8 mouse cellular contexts compared by ENCODE assay signal in the genomic region with DNA sequence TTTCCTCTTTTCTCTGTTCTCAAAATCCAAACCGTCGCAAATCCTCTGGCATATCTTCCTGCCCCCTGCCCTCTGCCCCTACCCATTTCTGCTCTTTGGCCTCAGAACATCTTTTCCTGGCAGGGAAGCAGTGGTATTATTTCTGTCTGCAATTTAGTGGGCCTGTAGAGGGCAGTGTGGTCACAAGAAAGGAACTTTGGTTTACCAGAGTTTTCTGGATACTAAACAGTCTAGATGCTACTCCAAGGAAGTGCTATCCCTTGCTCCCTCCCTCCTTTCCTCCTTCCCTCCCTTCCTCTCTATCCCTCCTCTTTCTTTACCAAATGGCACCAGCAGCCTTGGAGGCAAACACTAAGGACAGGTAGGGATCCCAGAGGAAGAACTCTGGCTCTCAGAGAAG.
DNase-seq lines count a peak whose midpoint lies in the region; ATAC-seq and TF ChIP-seq lines count a peak whose summit lies in the region.

No protein-coding gene starts in this region.

- no peaks in the 10 kb centered on the region for H3K4me1 ChIP-seq in MEL (ENCODE audit: control insufficient read depth in 1 of 2, insufficient read depth in 2 of 2, low read length in 2 of 2)
- no peaks in the 10 kb centered on the region for H3K4me1 ChIP-seq in kidney, postnatal 0 days (replicated peaks; ENCODE audit: insufficient read depth, low read length)
- no peaks in the 10 kb centered on the region for H3K4me1 ChIP-seq in liver, embryonic 14.5 days (replicated peaks; ENCODE audit: control insufficient read depth in 2 of 2, insufficient read depth in 2 of 2, low read length in 1 of 2)

- H3K27me3 ChIP-seq in MEL (ENCODE audit: control insufficient read depth in 1 of 2, insufficient read depth in 2 of 2, low read length in 2 of 2): no peaks in the 10 kb centered on the region
- H3K27me3 ChIP-seq in kidney, postnatal 0 days (ENCODE audit: insufficient read depth, low read length): no peaks in the 10 kb centered on the region
- no peaks in the 10 kb centered on the region for H3K27me3 ChIP-seq in liver, embryonic 14.5 days (ENCODE audit: control insufficient read depth, insufficient read depth, low read length)

- H3K4me2 ChIP-seq in kidney, postnatal 0 days (ENCODE audit: low read length): no peak overlapping the region
- H3K4me2 ChIP-seq in liver, embryonic 14.5 days (ENCODE audit: low read depth): no peak overlapping the region

- peak in 2 of 3 experiments; percentile 18 to 59; a peak in 3 of 6 replicates for TF ChIP-seq CTCF in MEL (IDR thresholded peaks at IDR 0.05 in 2 of 3, conservative IDR thresholded peaks at IDR 0.05 in 1 of 3; ENCODE audit: control insufficient read depth in 1 of 3, insufficient read depth in 1 of 3, low read depth in 2 of 3, low read length in 3 of 3, poor library complexity in 1 of 3, severe bottlenecking in 1 of 3)
- TF ChIP-seq CTCF in kidney, postnatal 0 days (IDR thresholded peaks at IDR 0.05; ENCODE audit: low read depth): peak; percentile 85
- TF ChIP-seq CTCF in liver, embryonic 14.5 days (IDR thresholded peaks at IDR 0.05; ENCODE audit: low read depth): peak; percentile 28; the same call in 1 of the 2 replicates

- 4% methylated on average over 2 of the region's 2 CpGs for WGBS in kidney, postnatal 0 days
- WGBS in liver, embryonic 14.5 days (ENCODE audit: insufficient replicate concordance): 11% methylated on average over 2 of the region's 2 CpGs

- no peaks in the 10 kb centered on the region for H3K79me2 ChIP-seq in MEL (ENCODE audit: control insufficient read depth, insufficient read depth, low read length, poor library complexity)

- TF ChIP-seq POLR2A in MEL (IDR thresholded peaks at IDR 0.05; ENCODE audit: control insufficient read depth in 1 of 2, insufficient read depth in 1 of 2, low read depth in 1 of 2, low read length in 2 of 2, poor library complexity in 1 of 2): no peak

- DNase-seq in 416B (ENCODE audit: low read depth) (peak; percentile 53), MEL (ENCODE audit: low read depth, low spot score) (peak; percentile 16)
- DNase-seq in cerebellum, postnatal 25 days: peak; percentile 5 to 49
- DNase-seq in frontal cortex, postnatal 36 days (ENCODE audit: low spot score in 2 of 2): peak; percentile 65 to 86
- DNase-seq in kidney, postnatal 0 days (ENCODE audit: low spot score): peak; percentile 79
- no peak for DNase-seq in liver, embryonic 14.5 days (ENCODE audit: low read depth in 3 of 3, low spot score in 3 of 3)
- peak; percentile 75 for DNase-seq in right cerebral cortex, postnatal 14 days

- no peak overlapping the region for H3K9ac ChIP-seq in MEL (ENCODE audit: control insufficient read depth, low read depth, low read length, poor library complexity, severe bottlenecking)
- H3K9ac ChIP-seq in kidney, postnatal 0 days (ENCODE audit: low read depth, low read length): no peak overlapping the region
- H3K9ac ChIP-seq in liver, embryonic 14.5 days (replicated peaks): no peak overlapping the region

- no peak overlapping the region for H3K4me3 ChIP-seq in MEL (ENCODE audit: control insufficient read depth in 1 of 2, insufficient read depth in 1 of 2, low read depth in 2 of 2, low read length in 2 of 2)
- H3K4me3 ChIP-seq in kidney, postnatal 0 days (replicated peaks; ENCODE audit: low read depth, low read length): no peak overlapping the region
- H3K4me3 ChIP-seq in liver, embryonic 14.5 days (ENCODE audit: insufficient read depth in 1 of 2, low read depth in 2 of 2, low read length in 2 of 2): no peak overlapping the region

- no peak overlapping the region for H3K27ac ChIP-seq in MEL (ENCODE audit: control insufficient read depth, low read depth, low read length)
- no peak overlapping the region for H3K27ac ChIP-seq in kidney, postnatal 0 days
- no peak overlapping the region for H3K27ac ChIP-seq in liver, embryonic 14.5 days

- no peak for TF ChIP-seq EP300 in MEL (IDR thresholded peaks at IDR 0.05; ENCODE audit: low read depth in 1 of 2, low read length in 2 of 2)
- TF ChIP-seq EP300 in liver, embryonic 14.5 days (IDR thresholded peaks at IDR 0.05; ENCODE audit: low read depth): no peak

- H3K9me3 ChIP-seq in MEL (replicated peaks; ENCODE audit: insufficient read depth, low read length): no peaks in the 10 kb centered on the region
- H3K9me3 ChIP-seq in kidney, postnatal 0 days (replicated peaks; ENCODE audit: low read length): no peaks in the 10 kb centered on the region
- no peaks in the 10 kb centered on the region for H3K9me3 ChIP-seq in liver, embryonic 14.5 days (ENCODE audit: control insufficient read depth, low read length)

- no peaks in the 10 kb centered on the region for H3K36me3 ChIP-seq in MEL (ENCODE audit: control insufficient read depth in 1 of 2, insufficient read depth in 2 of 2, low read length in 2 of 2)
- no peaks in the 10 kb centered on the region for H3K36me3 ChIP-seq in kidney, postnatal 0 days (ENCODE audit: insufficient read depth, low read length)
- H3K36me3 ChIP-seq in liver, embryonic 14.5 days (replicated peaks; ENCODE audit: control insufficient read depth, insufficient read depth, low read depth): no peaks in the 10 kb centered on the region

- no peak for ATAC-seq in kidney, postnatal 0 days (replicated peaks; ENCODE audit: low FRiP score, low read depth)
- no peak for ATAC-seq in liver, embryonic 14.5 days (ENCODE audit: insufficient read depth)
- ATAC-seq in erythroblast, adult 5-6 weeks (replicated peaks; ENCODE audit: low FRiP score, poor library complexity, severe bottlenecking): no peak

- peak; percentile 69 for TF ChIP-seq RAD21 in MEL (IDR thresholded peaks at IDR 0.05; ENCODE audit: low read depth, low read length)

TF ChIP-seq in MEL, 35 proteins besides CTCF, POLR2A, EP300 and RAD21:
- peak; percentile 52 for TF ChIP-seq SMC3 (IDR thresholded peaks at IDR 0.05; ENCODE audit: low read depth, low read length)
- no peak for TF ChIP-seq GATA1 (IDR thresholded peaks at IDR 0.05; ENCODE audit: low read depth, low read length)
- TF ChIP-seq ZC3H11A (IDR thresholded peaks at IDR 0.05; ENCODE audit: low read depth, low read length): 0 out of 2 replicates have a peak, but pooled peaks have one; percentile 20
- TF ChIP-seq POLR2AphosphoS5 (IDR thresholded peaks at IDR 0.05; ENCODE audit: borderline replicate concordance, low read depth, low read length): no peak
- TF ChIP-seq CHD1 (IDR thresholded peaks at IDR 0.05; ENCODE audit: low read depth, low read length): no peak
- TF ChIP-seq MXI1 (IDR thresholded peaks at IDR 0.05; ENCODE audit: low read depth, low read length): no peak

Comparison
In these comparisons a context has a peak if more than half of its experiments do, and no peak if none do; other contexts are left out.
1. DNase-seq: peak in 416B (single experiment), MEL (single experiment), cerebellum, postnatal 25 days (2 of 2), frontal cortex, postnatal 36 days (2 of 2), kidney, postnatal 0 days (single experiment) and right cerebral cortex, postnatal 14 days (single experiment); none in liver, embryonic 14.5 days (0 of 3).
2. CTCF ChIP-seq: peak in every context shown above with its lines; median percentile 85 in kidney, postnatal 0 days; 38 in MEL; 28 in liver, embryonic 14.5 days.